ENCODE assay signal across 8 mouse cellular contexts in the genomic region with DNA sequence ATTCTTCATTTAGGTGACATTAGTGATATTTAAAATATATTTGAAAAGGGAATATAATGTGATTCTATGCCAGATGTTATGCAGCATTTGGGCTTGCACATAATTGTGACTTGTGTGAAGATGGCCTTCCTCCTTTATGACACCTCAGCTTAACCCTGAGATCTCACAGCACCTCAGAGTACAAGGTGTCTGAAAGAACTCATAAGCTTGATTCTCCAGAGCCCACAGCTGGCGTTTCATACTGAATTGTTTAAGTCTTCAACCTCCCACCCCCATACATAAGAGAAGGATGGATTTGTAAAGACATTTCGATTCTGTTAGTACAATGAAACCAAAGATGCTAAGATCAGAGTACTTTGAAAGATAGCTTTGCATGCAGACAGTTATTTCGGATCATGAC. TPM values are rescaled to one million over a fixed set of nuclear protein-coding genes. Genes with fewer than 3 reads are reported as not detected.
DNase-seq lines count a peak whose midpoint lies in the region; ATAC-seq and TF ChIP-seq lines count a peak whose summit lies in the region.

No protein-coding gene starts in this region.

- no peak for TF ChIP-seq RAD21 in MEL (IDR thresholded peaks at IDR 0.05; ENCODE audit: low read depth, low read length)

- ATAC-seq in heart, embryonic 12.5 days (ENCODE audit: insufficient number of reproducible peaks, low FRiP score): no peak

- peaks cover 7% of the 10 kb centered on the region for H3K36me3 ChIP-seq in heart, embryonic 12.5 days
- H3K36me3 ChIP-seq in MEL (ENCODE audit: control insufficient read depth in 1 of 2, insufficient read depth in 2 of 2, low read length in 2 of 2) (peaks cover 0 to 44% of the 10 kb centered on the region in 2 experiments; a peak in 2 of 4 replicates), macrophage (ENCODE audit: inconsistent target) (0 out of 2 replicates have a peak, but pooled peaks cover under 1% of the 10 kb centered on the region)
- H3K36me3 ChIP-seq in hindbrain, embryonic 10.5 days: no peaks in the 10 kb centered on the region

- H3K9ac ChIP-seq in heart, embryonic 12.5 days: peak overlapping the region; percentile 85
- peak overlapping the region; percentile 100 for H3K9ac ChIP-seq in MEL (ENCODE audit: control insufficient read depth, low read depth, low read length, poor library complexity, severe bottlenecking)

- H3K4me1 ChIP-seq in heart, embryonic 12.5 days (replicated peaks): peaks cover 5% of the 10 kb centered on the region; the same call in 1 of the 2 replicates
- H3K4me1 ChIP-seq in MEL (ENCODE audit: control insufficient read depth in 1 of 2, insufficient read depth in 2 of 2, low read length in 2 of 2): peaks cover 22 to 28% of the 10 kb centered on the region in 2 experiments
- peaks cover 12% of the 10 kb centered on the region for H3K4me1 ChIP-seq in hindbrain, embryonic 10.5 days (replicated peaks)

- H3K79me2 ChIP-seq in MEL (ENCODE audit: control insufficient read depth, insufficient read depth, low read length, poor library complexity): peaks cover 8% of the 10 kb centered on the region
- peaks cover 47% of the 10 kb centered on the region; the same call in 1 of the 2 replicates for H3K79me2 ChIP-seq in macrophage (ENCODE audit: inconsistent target)

- no peak overlapping the region for H3K27ac ChIP-seq in heart, embryonic 12.5 days (ENCODE audit: poor library complexity, severe bottlenecking)
- H3K27ac ChIP-seq in MEL (ENCODE audit: control insufficient read depth, low read depth, low read length) (no peak overlapping the region), macrophage (no peak overlapping the region)
- H3K27ac ChIP-seq in hindbrain, embryonic 10.5 days: no peak overlapping the region

- 77% methylated on average over 3 of the region's 3 CpGs for WGBS in heart, embryonic 12.5 days
- 71% methylated on average over 3 of the region's 3 CpGs for WGBS in hindbrain, embryonic 10.5 days
- 48% methylated on average over 3 of the region's 3 CpGs for WGBS in macrophage (ENCODE audit: missing documents)

- peak overlapping the region; percentile 89 for H3K4me2 ChIP-seq in heart, embryonic 12.5 days

- peak overlapping the region; percentile 72 for H3K4me3 ChIP-seq in heart, embryonic 12.5 days
- peak overlapping the region; percentile 80 to 88 for H3K4me3 ChIP-seq in MEL (ENCODE audit: control insufficient read depth in 1 of 2, insufficient read depth in 1 of 2, low read depth in 2 of 2, low read length in 2 of 2)
- H3K4me3 ChIP-seq in hindbrain, embryonic 10.5 days: peak overlapping the region; percentile 81
- peak overlapping the region; percentile 64 for H3K4me3 ChIP-seq in macrophage (ENCODE audit: inconsistent target)

- H3K9me3 ChIP-seq in heart, embryonic 12.5 days (replicated peaks): no peaks in the 10 kb centered on the region
- no peaks in the 10 kb centered on the region for H3K9me3 ChIP-seq in MEL (replicated peaks; ENCODE audit: insufficient read depth, low read length)
- H3K9me3 ChIP-seq in hindbrain, embryonic 10.5 days: no peaks in the 10 kb centered on the region; the same call in 1 of the 2 replicates

- TF ChIP-seq EP300 in MEL (IDR thresholded peaks at IDR 0.05; ENCODE audit: low read depth in 1 of 2, low read length in 2 of 2): no peak

- H3K27me3 ChIP-seq in heart, embryonic 12.5 days (replicated peaks): no peaks in the 10 kb centered on the region
- no peaks in the 10 kb centered on the region for H3K27me3 ChIP-seq in MEL (ENCODE audit: control insufficient read depth in 1 of 2, insufficient read depth in 2 of 2, low read length in 2 of 2)
- no peaks in the 10 kb centered on the region for H3K27me3 ChIP-seq in hindbrain, embryonic 10.5 days (ENCODE audit: insufficient read depth, poor library complexity, severe bottlenecking)

- TF ChIP-seq POLR2A in MEL (IDR thresholded peaks at IDR 0.05; ENCODE audit: control insufficient read depth in 1 of 2, insufficient read depth in 1 of 2, low read depth in 1 of 2, low read length in 2 of 2, poor library complexity in 1 of 2): no peak

- DNase-seq in heart, adult 18-20 months: no peak
- no peak for DNase-seq in MEL (ENCODE audit: low read depth, low spot score)
- DNase-seq in hindbrain, embryonic 10.5 days (ENCODE audit: low spot score): no peak
- no peak for DNase-seq in urinary bladder, postnatal 36 days (ENCODE audit: low spot score in 2 of 2)
- DNase-seq in spleen, adult 18-20 months: no peak
- no peak for DNase-seq in layer of hippocampus, postnatal 14 days (ENCODE audit: low spot score in 2 of 2)

- TF ChIP-seq CTCF in MEL (IDR thresholded peaks at IDR 0.05 in 2 of 3, conservative IDR thresholded peaks at IDR 0.05 in 1 of 3; ENCODE audit: control insufficient read depth in 1 of 3, insufficient read depth in 1 of 3, low read depth in 2 of 3, low read length in 3 of 3, poor library complexity in 1 of 3, severe bottlenecking in 1 of 3): no peak

TF ChIP-seq in MEL, 35 proteins besides CTCF, POLR2A, EP300 and RAD21:
- TF ChIP-seq MAX (IDR thresholded peaks at IDR 0.05; ENCODE audit: low read length) (no peak), GATA1 (IDR thresholded peaks at IDR 0.05; ENCODE audit: low read depth, low read length) (no peak), TAL1 (IDR thresholded peaks at IDR 0.05; ENCODE audit: low read length) (no peak), ZNF384 (IDR thresholded peaks at IDR 0.05; ENCODE audit: low read depth, low read length) (no peak), CHD1 (IDR thresholded peaks at IDR 0.05; ENCODE audit: low read depth, low read length) (no peak), MAFK (IDR thresholded peaks at IDR 0.05; ENCODE audit: borderline replicate concordance, low read depth, low read length) (no peak), MYB (IDR thresholded peaks at IDR 0.05; ENCODE audit: low read depth, low read length) (no peak), USF2 (IDR thresholded peaks at IDR 0.05; ENCODE audit: borderline replicate concordance in 1 of 2, insufficient read depth in 1 of 2, low read depth in 1 of 2, low read length in 2 of 2) (no peak), UBTF (IDR thresholded peaks at IDR 0.05; ENCODE audit: borderline replicate concordance, insufficient read depth, low read depth, low read length) (no peak), CHD2 (IDR thresholded peaks at IDR 0.05; ENCODE audit: low read length) (no peak), MXI1 (IDR thresholded peaks at IDR 0.05; ENCODE audit: low read depth, low read length) (no peak), POLR2AphosphoS5 (IDR thresholded peaks at IDR 0.05; ENCODE audit: borderline replicate concordance, low read depth, low read length) (no peak)

RNA-seq across cellular contexts. Expression of a gene that starts 0.5 kb away (rescaled TPM):
- polyA plus RNA-seq in heart, embryonic 12.5 days (2016; fragmentation: Nextera tagmentation; extraction: Ambion mirVana): 2.3 and 2.8 TPM in 2 replicates
- total RNA-seq in heart, adult 18-20 months (2021): 10 to 100 TPM; 21.5 to 24.8 TPM
- total RNA-seq in MEL (2012; rRNA removed): 5.4 and 6.4 TPM in 2 replicates
- polyA plus RNA-seq in MEL (2012; ENCODE audit: insufficient read depth in 1 of 2, insufficient read length in 2 of 2, low read depth in 1 of 2, low replicate concordance in 2 of 2, missing spikeins in 1 of 2) (1 to 10 TPM in 1 of 2 experiments, not detected in 1; 8.9 TPM), macrophage (2018) (9.7 to 15.5 TPM (median 11.4 TPM) in 3 replicates)
- polyA plus RNA-seq in hindbrain, embryonic 10.5 days (2016; fragmentation: Nextera tagmentation; extraction: Ambion mirVana): 1.6 and 2.0 TPM in 2 replicates
- 10 to 100 TPM in 10 of 26 experiments, 1 to 10 TPM in 16; 2.8 to 18.9 (median 6.6) TPM for total RNA-seq in macrophage (2018; cell fraction: chromatin; rRNA removed)
- total RNA-seq in macrophage (2018; cell fraction: cytosol; rRNA removed): 10 to 100 TPM in 18 of 26 experiments, 1 to 10 TPM in 8; 4.3 to 16.1 (median 11.8) TPM
- total RNA-seq in macrophage (2018; cell fraction: nucleus; rRNA removed): 10 to 100 TPM in 15 of 26 experiments, 1 to 10 TPM in 11; 5.3 to 22.9 (median 10.3) TPM
- total RNA-seq in layer of hippocampus, postnatal 14 days (2021): 1 to 10 TPM; 9.1 to 9.9 TPM

RNA-seq across cellular contexts. Expression of a gene that starts 1.0 kb away (rescaled TPM):
- polyA plus RNA-seq in heart, embryonic 12.5 days (2016; fragmentation: Nextera tagmentation; extraction: Ambion mirVana): 23.8 and 25.0 TPM in 2 replicates
- total RNA-seq in heart, adult 18-20 months (2021): 10 to 100 TPM; 30.8 to 34.5 TPM
- total RNA-seq in MEL (2012; rRNA removed): 17.9 and 26.7 TPM in 2 replicates
- polyA plus RNA-seq in MEL (2012; ENCODE audit: insufficient read depth in 1 of 2, insufficient read length in 2 of 2, low read depth in 1 of 2, low replicate concordance in 2 of 2, missing spikeins in 1 of 2) (10 to 100 TPM in 1 of 2 experiments, not detected in 1; 28.7 TPM), macrophage (2018) (23.3 to 25.1 TPM (median 24.8 TPM) in 3 replicates)
- 14.9 and 15.6 TPM in 2 replicates for polyA plus RNA-seq in hindbrain, embryonic 10.5 days (2016; fragmentation: Nextera tagmentation; extraction: Ambion mirVana)
- 100 to 1,000 TPM in 2 of 26 experiments, 10 to 100 TPM in 24; 26.0 to 104 (median 69.7) TPM for total RNA-seq in macrophage (2018; cell fraction: chromatin; rRNA removed)
- 10 to 100 TPM; 19.8 to 31.4 (median 27.4) TPM for total RNA-seq in macrophage (2018; cell fraction: cytosol; rRNA removed)
- total RNA-seq in macrophage (2018; cell fraction: nucleus; rRNA removed): 100 to 1,000 TPM in 2 of 26 experiments, 10 to 100 TPM in 24; 25.4 to 107 (median 44.2) TPM
- 10 to 100 TPM; 32.2 to 32.6 TPM for total RNA-seq in layer of hippocampus, postnatal 14 days (2021)
